In the genomic region with DNA sequence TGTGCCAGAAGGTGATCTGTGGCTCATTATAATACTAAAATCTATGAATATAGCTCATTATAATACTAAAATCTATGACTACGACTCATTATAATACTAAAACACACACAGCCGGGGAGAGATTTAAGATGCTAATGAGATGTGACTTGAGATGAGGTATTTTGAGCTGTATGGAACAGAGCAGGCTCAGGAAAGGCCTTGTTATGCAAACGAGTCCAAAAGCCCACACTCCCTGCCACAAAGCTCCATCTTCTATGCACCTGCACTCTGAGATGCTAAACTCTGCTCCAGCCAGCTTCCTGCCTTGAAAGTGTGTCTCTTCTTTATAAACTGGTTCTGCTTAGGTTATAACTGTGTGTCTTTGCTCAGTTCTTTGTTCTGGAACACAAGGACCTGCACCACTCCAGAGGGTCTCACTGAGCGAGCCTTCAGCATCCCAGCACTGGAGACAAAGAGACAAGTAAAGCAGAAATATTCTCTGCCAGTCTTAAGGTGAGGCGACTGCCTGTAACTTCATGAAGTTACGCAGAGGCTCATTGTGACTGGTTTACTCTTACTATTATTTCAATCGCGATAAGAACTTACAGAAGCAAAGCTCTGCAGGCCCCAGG, we compare ENCODE assay signal across 18 mouse cellular contexts.
DNase-seq lines count a peak whose midpoint lies in the region; ATAC-seq lines count a peak whose summit lies in the region.
"Had no signal": no experiment of that assay in that cellular context is flagged by ENCODE, and none has a peak within 500 bp of the region (broad histone marks: within the 10 kb centered on the region; RNA-seq: fewer than 3 reads in every experiment).

No protein-coding gene starts in this region.

- H3K9ac ChIP-seq in forebrain, embryonic 15.5 days (replicated peaks) = no peak overlapping the region
- H3K9ac ChIP-seq: limb, embryonic 13.5 days had no signal

- no peaks in the 10 kb centered on the region for H3K36me3 ChIP-seq in forebrain, embryonic 15.5 days
- H3K36me3 ChIP-seq: limb, embryonic 13.5 days had no signal

- DNase-seq in layer of hippocampus, adult 9-11 months = peak; percentile 7
- DNase-seq in layer of hippocampus, adult 11-12 months (ENCODE audit: low spot score) = no peak
- DNase-seq in R1 (ENCODE audit: low read depth, low spot score) = peak; percentile 90
- peak; percentile 53 for DNase-seq in thymus, postnatal 14 days
- DNase-seq in layer of hippocampus, postnatal 10 days (ENCODE audit: low spot score in 2 of 2) = no peak
- no peak for DNase-seq in right cerebral cortex, postnatal 14 days
- DNase-seq in layer of hippocampus, postnatal 14 days (ENCODE audit: low spot score in 2 of 2) = no peak
- DNase-seq: cerebellum, adult 2 months; embryo, embryonic 11 days; heart, adult 18-20 months; heart, postnatal 10 days; kidney, postnatal 14 days; lung, postnatal 4 days; right cerebral cortex, postnatal 4 days had no signal

- no peak overlapping the region for H3K4me2 ChIP-seq in forebrain, embryonic 15.5 days (replicated peaks)
- H3K4me2 ChIP-seq: limb, embryonic 13.5 days had no signal

- H3K4me1 ChIP-seq in forebrain, embryonic 15.5 days = peaks cover 12% of the 10 kb centered on the region
- H3K4me1 ChIP-seq: limb, embryonic 13.5 days had no signal

- no peaks in the 10 kb centered on the region for H3K27me3 ChIP-seq in forebrain, embryonic 15.5 days
- H3K27me3 ChIP-seq: limb, embryonic 13.5 days had no signal

- H3K4me3 ChIP-seq in forebrain, embryonic 15.5 days = no peak overlapping the region
- H3K4me3 ChIP-seq: left cerebral cortex, adult 2 months; limb, embryonic 13.5 days had no signal

- no peak overlapping the region for H3K27ac ChIP-seq in forebrain, embryonic 15.5 days (replicated peaks)
- H3K27ac ChIP-seq: left cerebral cortex, adult 2 months; limb, embryonic 13.5 days had no signal

- 25% methylated on average over 8 of the region's 8 CpGs for WGBS in forebrain, embryonic 15.5 days

- peak; percentile 51; the same call in 1 of the 2 replicates for ATAC-seq in forebrain, embryonic 15.5 days (replicated peaks)
- ATAC-seq: intestine, embryonic 16.5 days had no signal

- H3K9me3 ChIP-seq in forebrain, embryonic 15.5 days = no peaks in the 10 kb centered on the region
- H3K9me3 ChIP-seq: limb, embryonic 13.5 days had no signal

Comparison
In these comparisons a context has a peak if more than half of its experiments do, and no peak if none do; other contexts are left out.
1. DNase-seq: peak in layer of hippocampus, adult 9-11 months (single experiment), R1 (single experiment) and thymus, postnatal 14 days (single experiment); none in layer of hippocampus, adult 11-12 months (single experiment), layer of hippocampus, postnatal 10 days (0 of 2), right cerebral cortex, postnatal 14 days (single experiment) and layer of hippocampus, postnatal 14 days (0 of 2).